Mouse (Mus musculus) kidney, postnatal 4 days (tissue): ENCODE results near the gene Galnt10.

Experiments used
- DNase-seq, 2 experiments: peaks; one replicate each; pipeline ENCODE4 v3.0.0; 2021; ENCODE audit warnings: mixed read lengths in 2 of 2

The Galnt10 gene

DNA sequence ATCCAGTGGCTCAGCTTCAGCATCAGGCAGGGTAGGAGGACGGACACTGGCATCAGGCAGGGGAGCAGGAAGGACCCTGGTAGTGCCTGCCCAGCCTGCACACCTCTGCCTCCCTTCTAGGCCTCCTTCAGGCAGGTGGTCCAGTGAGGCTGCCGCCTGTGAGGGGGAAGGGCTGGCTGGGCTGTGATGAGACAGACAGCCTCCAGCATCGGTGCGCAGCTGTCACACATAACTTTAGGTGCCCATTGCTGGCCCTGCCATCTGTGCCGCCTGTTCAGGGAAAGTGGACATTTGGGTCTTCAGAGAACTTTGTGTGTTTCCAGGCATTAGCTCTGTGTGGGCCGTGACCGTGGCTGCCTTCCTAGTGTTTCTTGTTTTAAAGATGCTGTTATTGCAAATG is 47.5 kb downstream of the Galnt10 start:
- DNase-seq = no peak

DNA sequence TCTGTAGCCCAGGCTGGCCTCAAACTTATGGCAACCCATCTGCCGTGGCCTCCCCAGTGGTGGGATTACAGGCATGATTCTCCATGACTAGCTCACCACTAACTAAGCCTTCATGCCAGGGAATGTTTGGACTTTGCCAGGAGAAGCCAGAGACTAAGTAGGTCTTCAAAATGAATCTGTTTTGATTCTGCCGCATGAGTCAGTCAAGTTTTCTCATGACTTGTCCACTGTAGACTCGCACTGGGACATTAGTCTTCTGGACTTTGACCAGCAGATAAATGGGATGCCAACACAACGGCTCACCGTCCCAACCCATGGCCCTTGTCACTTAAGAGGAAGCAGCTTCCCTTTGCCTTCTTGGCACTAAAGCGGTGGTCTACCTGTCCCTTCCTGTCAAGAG is 49.2 kb downstream of the Galnt10 start:
- no peak for DNase-seq

DNA sequence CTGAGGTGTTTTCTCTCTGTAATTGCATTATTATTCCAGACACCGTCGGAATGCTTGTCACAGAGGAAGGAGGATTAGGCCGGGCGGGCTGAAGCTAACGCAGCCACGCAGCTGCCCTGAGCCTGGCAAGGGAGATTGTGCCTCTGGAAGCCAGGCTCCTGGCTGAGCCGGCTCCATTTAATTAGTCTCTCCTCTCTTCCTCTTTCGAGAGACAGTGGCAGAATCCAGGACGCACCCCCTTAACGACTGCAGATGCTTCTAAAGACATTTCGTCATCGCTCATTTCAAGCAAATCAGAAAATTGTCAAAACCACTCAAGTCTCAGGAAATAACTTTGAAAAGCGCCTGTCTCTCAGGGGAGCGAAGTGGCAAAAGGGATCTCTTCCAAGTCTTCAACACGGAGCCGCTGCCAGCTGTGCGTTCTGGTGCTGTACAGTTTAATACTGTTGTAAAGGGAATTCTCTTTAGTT is 51.0 kb downstream of the Galnt10 start:
- peak in 1 of 2 experiments; percentile 51 for DNase-seq

DNA sequence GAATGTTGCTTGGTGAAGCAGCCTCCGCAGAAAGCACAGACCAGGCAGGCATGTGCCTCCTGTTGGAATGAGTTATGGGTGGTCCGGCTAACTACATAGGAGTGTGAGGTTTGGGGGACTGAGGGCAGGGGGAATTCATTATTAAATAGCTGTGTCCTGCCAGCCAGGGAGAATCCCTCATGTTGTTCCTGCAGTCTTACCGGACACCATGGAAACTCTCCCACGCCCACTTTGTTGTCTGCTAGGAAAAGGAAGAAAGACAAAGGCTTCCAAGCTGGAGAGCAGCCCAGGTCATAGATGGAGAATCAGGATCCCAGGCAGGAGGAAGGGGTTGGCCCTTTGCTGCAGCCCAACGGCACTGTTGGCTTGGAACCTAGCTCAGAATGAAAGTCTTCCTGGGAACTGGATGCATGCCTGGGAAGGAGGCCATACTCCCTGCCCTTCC is 51.6 kb downstream of the Galnt10 start:
- peak; percentile 51 to 62 for DNase-seq

DNA sequence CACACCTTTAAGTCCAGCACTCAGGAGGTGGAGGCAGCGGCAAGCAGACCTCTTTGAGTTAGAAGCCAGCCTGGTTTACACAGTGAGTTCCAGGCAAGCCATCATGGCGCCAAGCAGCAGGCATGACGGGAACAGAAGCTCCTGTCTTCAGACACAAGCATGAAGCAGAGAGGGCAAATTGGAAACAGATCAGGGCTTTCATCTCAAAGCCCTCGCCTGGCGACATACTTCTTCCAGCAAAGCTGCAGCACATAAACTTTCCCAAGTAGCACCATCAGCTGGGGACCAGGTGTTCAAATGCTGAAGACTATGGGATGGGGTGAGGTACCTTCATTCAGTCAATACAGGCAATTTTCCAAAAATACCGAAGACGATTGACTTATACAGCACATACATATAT is 54.9 kb downstream of the Galnt10 start:
- no peak for DNase-seq

DNA sequence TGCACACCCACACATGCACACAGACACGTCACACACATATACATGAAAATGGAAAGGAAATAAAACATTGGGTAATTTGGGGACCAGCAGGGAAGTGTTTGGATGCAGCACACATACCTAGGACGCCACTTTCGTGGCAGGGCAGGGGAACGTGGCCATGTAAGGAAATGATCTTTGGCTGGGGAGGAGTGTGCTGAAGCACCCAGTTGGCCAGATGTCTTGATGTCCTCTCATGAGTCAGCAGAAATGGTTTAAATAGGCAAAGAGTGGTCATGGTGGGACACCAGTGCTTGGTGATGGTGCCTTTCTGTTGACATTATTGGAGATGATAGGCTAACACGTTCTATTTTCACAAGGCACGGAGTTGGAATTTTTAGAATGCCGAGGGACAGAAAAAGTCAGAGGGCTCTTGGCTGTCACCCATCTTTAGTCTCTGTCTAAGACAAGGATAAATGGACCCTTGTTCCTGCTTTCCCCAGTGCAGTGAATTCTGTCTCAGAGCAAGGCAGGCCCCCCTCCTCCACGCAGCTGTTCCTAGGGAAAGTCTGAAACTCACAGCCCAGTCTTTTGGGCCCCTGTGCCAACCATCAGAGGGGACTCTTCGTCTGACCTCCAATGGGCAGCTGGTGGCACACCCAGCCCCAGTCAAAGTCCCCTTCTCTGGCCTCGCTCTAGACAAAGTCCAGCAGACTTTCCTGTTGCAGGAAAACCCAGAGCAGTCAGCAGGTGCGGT is 56.1 kb downstream of the Galnt10 start:
- peak in 1 of 2 experiments; percentile 33 for DNase-seq

DNA sequence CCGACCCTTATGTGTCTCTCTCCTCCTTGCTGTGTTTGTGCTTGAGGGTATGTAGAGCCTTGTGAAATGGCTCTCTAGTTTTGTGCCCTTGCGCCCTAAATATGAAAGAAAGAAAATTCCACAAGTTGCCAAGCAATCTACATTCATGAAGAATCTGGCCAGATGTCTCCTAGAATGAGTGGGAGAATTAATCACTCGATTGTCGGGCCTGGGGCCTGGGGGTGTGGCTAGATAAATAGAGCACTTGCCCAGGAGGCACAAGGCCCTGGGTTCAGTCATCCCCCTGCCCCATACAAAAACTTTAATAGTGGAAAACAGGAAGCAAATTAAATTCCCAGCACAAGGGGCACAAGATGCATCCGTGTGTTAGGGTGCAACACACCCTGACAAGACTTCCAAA is 56.7 kb downstream of the Galnt10 start:
- DNase-seq = no peak

DNA sequence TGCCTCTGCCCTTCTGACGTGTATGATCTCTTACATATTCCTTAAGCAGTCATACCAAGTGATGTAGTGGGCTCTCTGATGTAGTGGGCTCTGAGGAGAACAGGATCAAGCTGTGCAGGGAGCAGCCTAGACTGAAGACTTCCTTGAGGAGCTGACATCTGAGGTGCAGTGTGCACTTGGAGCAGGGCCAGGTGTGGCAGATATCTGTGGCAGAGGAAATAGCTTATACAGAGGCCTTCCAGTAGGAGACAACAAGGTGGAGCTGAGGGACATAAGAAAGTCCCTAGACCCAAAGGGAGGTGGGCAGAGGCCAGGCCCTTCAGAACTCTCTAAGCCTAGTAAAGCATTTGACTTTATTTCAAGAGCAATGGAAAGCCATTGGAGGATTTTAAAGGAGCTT is 61.4 kb downstream of the Galnt10 start:
- no peak for DNase-seq

DNA sequence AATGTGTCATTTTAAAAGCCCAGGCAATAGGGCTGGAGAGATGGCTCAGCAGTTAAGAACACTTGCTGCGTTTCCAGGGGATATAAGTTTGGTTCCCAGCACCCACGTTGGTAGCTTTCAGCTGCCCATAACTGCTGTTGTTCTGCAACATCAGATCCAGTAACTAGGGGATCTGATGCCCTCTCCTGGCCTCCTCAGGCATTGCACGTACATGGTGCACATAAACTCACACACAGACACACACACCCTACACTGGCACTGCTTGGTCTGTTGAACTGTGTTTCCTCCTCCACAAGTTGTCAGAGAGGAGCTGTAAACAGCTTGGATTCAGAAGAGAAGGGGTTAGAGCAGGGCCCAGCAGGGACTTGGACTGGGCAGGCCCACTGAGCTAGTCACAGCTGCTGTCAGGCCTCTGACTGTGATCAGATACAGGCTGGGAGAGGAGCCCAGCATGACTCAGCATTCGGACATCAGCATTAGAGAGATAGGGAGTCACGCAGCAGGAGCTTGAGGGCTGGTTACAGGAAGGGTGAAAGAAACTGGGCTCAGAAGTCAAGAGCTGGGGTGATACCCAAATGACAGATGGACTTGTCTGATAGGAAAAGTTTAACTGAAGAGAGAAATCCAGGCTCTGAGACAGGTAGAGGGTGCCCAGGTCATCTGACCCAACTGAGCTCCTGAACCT is 62.0 kb downstream of the Galnt10 start:
- no peak for DNase-seq

DNA sequence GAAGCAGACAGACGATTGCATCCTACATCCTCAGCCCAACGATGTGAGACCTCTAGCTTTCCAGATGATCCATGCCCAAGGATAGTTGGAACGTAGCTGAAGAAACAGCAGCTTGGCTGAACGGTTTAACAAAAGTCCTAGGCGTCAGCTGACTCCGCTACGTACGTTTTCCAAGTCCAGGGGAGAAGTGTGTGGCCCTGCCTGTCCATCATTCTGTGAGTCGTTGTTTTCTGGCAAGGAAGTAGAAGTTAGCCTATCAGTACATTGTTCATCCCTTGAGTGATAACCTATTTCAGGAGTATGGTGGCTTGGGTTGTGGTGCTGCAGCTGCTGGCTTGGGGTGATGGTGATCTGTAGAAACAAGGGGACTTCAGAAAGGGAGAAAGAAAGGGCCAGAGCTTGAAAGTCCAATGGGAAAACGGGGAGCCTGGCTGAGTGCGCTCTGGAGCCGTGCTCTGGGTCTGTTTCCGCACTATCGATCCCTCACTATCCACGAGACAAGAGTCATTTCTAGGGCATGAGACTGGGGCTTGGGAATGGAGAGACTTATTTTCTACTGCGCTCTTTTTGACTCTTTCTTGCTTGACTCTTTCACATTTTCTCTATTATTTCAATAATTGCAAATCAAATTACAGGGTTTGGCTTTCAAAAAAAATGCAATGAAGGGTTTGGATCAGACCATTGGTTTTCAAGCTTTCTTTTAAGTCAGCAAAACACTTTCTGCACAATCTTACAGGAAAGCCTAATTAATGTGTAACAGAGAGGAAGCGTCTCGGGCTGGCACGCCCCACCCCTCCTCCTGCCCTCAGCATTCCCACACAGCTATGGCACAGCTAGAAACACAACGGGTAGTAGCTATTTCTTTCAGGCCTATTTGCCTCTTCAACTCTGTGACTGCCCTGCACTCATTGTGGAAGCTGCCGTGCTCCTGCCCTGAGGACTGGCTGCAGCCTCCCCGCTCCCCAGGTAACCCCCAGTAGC is 63.2 kb downstream of the Galnt10 start:
- DNase-seq = peak; percentile 49 to 64

DNA sequence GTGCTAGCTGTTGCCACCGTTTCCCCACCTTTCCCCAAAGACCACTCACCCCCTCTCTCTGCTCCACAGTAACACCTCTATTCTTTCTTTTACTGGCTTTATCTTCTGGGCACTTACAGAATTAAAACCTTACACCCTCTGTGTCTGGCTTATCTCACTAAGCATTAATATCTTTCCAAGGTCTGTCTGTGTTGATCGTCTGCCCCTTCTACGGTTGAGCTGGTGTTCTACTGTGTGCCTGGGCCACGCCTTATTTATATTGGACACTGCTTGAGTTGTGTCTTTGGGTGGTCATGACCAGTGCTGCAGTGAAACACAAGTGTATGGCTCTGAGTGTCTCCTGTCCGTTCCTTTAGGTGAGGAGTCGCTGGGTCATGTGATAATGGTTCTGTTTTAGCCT is 68.7 kb downstream of the Galnt10 start:
- no peak for DNase-seq

DNA sequence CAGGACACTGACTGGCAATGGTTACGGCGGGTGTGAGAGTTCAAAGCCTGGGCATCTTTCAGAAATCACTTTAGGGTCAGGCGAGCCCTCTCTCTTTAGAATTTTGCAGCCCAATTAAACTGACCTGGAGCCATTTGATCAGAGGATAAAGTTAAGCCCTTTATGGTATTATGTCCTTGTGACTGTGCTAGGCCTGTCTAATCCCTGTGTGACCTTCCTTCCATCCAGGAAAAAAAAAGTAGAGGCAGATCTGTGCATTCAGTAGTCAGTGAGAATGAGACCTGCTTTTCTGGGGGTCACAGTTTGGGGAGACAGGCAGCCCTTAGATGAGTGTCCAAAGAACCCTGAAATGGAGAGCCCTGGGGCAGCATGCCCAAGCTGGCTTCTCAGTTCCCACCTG is 71.5 kb downstream of the Galnt10 start:
- DNase-seq = no peak

DNA sequence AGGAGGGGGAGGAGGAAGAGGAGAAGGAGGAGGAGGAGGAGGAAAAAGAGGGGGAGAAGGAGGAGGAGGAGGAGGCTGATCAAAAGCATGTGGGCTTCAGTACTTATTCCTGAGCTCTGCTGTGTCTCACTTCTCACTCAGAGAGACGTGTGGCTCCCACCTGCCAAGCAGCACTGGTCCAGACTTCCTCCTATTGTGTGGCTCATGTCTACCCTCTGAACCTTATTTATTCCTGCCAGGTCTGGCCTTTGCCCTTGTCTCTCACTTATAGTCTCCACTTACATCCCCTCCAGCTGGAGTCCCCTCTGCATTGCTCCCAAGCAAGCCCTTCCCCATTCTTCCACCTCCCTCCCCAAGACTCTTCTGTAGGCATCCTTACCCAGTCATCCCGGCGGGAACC is 72.2 kb downstream of the Galnt10 start:
- no peak for DNase-seq

DNA sequence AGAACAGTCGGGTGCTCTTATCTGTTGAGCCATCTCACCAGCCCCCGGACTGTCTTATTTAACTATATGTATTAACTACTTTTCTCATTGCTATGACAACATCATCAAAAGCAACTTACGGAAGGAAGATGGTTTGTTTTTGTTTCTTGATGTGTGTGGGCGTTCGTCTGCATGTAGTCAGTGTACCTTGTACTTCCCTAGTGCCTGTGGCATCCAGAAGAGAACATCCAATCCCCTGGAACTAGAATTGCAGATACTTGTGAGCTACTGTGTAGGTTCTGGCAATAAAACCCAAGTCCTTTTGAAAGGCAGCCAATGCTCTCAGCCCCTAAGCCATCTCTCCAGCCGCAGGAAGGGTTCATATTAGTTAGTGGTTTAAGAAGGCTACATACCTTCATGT is 72.8 kb downstream of the Galnt10 start:
- DNase-seq = no peak

DNA sequence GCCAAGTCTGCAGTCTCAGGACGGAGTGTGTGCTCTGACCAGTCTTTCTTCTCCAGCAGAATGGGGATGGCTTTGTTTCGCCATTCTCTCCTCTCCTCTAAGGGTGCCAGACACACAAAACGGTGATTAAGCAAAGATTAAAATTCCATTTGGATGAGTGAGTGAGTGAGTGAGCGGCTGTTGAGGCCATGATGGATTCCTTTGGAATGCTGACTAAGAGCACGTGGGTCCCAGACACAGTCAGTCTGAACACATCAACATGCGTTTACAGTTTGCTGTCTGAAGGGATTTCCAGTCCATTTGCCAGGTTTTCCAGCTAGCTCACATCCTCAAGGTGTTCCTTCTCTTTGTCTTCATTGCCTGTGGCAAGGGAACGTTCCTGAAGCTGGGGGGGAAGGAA is 74.4 kb downstream of the Galnt10 start:
- no peak for DNase-seq

DNA sequence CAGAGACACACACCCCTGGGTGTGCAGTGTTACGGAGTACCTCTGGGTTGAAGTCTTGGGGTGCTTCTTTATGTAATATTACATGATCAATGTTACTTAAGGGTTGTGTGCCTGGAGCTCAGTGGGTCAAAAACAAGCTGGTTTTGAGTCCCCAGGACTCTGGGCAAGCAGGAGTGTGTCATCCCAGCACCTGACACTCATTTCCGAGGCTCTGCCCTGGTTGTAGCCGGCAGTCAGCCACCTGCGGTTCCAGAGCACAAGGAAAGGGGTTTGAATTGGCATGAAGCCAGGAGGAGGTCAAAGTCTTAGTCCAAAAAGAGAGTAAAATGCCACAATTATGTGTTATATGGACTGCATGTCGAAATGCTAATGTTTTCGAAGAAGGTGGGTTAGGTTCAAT is 74.8 kb downstream of the Galnt10 start:
- no peak for DNase-seq

DNA sequence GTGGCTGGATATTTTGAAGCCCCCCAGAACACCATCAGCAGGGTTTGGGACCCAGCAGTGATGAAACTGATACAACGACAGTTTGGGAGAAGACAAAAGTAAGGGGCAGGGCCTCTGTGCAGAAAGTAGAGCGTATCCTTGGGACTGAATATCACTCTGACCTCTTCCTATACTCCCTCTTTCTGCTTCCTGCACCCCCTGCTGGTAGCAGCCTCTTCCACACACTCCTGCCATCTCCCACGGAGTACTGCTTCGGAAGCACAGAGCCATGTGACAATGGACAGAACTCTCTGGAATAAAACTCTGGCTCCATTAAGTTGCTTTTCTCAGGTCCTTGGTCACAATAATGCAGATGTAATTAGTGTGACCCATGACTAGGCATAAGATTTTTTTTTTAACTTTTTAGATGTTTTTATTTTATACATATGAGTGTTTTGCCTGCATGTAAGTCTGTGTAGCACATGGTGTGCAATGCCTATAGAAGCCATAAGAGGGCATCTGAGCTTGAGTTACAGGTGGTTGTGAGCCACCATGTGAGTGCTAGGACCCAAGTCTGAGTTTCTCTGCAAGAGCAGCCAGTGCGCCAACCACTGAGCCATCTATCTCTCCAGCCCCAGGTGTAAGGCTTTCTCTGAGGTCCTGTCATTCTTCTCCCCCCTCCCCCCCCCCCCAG is 79.7 kb downstream of the Galnt10 start:
- DNase-seq = peak; percentile 72 to 75

DNA sequence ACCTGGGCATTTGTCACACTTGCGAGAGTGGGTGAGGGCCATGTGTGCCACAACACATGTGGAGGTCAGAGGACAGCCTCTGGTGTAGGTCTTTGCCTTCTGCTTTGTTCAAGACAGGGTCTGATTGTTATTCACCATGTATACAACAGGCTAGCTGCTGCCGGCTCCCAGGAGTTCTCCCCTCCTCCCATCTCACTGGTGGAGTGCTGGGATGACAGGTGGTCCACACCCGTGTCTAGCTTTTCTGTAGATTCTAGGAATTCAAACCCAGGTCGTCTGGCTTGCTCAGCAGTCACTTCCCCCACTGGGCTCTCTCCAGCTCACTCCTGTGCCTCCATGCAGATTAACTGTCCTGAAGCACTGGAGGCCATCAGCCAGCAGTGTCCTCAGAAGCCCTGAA is 80.7 kb downstream of the Galnt10 start:
- DNase-seq = no peak

DNA sequence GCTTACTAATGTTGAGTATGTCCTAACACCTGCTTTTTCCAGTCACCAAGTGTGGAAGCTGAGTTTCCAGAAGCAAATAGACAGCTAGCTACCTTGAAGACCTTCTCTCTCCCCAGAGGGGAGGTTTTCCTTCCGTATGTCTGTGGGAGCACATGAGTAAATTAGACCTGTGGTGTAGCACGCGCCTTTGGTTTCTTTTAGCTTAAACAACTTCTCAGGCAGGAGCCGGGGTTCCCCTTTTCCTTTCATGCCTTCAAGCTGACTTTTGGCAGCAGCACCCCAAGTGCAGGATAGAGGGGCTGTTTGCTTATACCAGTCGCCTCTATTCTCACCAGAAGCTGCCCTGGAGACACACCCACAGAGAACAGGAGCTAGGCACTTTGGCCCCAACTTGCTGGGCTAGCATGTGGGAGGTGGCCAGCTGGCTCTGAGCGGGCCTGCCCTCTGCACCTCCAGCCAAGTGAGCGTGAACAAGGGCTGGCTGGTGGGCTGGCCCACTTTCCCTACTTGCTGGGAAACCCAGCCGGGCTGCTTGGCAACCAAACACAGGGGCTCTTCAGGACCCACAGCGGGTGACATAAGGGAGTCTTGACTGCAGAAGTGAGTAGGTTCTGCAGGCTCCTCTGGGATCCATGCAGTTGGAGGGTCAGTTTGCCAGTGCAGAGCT is 82.2 kb downstream of the Galnt10 start:
- peak; percentile 48 to 72 for DNase-seq

DNA sequence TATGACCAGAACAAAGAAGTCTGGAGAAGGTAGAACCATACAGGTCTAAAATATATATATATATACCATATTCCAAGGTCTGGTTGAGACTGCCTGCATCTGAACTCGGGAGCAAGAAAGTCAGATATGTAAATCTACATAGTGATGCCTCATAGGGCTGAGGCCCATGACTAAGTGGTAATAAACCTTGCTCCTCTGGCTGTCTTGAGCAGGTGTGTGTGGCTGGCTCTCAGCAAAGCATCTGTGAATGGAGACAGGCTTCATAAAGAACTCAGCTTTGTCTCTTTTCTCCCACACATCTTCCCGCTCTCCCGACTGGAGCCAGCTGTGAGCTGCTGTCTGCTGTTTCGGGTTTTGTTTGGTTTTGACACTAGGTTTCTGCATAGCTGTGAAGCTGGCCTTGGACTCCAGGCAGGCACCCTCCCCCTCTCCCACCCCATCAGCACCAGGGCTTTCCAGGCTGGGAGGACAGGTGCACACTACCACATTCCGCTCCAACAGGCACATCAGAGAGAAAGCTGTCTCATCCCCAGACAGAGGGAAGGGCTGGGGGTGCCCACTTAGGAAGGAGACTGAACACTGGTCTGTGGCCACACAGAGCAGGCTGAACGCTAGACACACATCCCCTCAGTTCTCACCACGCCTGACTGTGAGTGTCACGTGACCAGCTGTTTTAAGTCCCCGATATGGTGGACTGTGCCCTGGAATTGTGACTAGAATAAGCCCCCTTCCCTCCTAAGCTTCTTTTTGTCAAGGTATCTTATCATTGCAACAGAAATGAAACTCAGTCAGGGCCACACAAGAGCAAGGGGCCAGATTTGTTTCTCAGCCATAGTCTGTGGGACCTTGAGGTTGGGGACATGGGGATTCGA is 87.4 kb downstream of the Galnt10 start:
- DNase-seq = peak; percentile 42 to 60
